Mouse (Mus musculus) adrenal gland, postnatal 25 days (tissue): ENCODE results near the gene Gnmt. TPM values are rescaled to one million over a fixed set of nuclear protein-coding genes. Genes with fewer than 3 reads are reported as not detected.
"Not testable (repeated sequence)": the region's sequence is repeated elsewhere in the genome, so short reads cannot be mapped to it uniquely, and the experiment has no call there.

Source experiments
- DNase-seq: peaks from one replicate; pipeline ENCODE4 v3.0.0; 2021; ENCODE audit warnings: mixed read lengths
- long read RNA-seq: library from polyadenylated mRNA; stranded (forward); transcript quantifications from one replicate; pipeline ENCODE4 v2.0.0, GENCODE M21; 2021
- total RNA-seq: library from RNA; stranded (reverse); gene quantifications from 2 replicates; pipeline ENCODE4 v1.2.3, GENCODE M21; 2021

Gene Gnmt
- total RNA-seq, result 0.61 and 12.4 TPM in 2 replicates
- long read RNA-seq, transcript Gnmt-201 (6 exons, 1,035 nt), result major isoform, 580 of 680 reads
- long read RNA-seq, partial matches to known transcripts, result 48 of 680 reads
- long read RNA-seq, other reads (novel, unspliced or antisense), result 52 of 680 reads

DNA sequence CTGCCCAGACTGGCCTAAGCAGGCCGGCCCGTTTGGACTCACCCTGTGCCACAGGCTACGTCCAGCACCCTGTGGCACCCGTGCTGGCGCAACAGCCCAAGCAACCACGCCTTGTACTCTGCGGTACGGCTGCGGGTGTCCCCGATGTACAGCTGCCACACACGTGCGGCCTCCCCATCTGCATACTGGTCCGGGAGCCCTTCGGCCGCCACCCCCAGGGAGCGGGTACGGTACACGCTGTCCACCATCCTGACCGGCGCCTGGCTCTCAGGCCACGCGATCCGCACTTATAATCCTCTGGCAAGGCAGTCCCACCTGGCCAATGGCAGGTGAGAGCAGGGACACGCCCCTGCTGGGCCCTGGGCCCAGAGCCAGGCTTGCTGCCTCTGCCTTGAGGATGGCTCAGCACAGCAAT lies at the start of gene Gnmt:
Gene Gnmt (minus strand): TSS at position 265 of the 415 bp plus-strand sequence.
- DNase-seq, result no peak

DNA sequence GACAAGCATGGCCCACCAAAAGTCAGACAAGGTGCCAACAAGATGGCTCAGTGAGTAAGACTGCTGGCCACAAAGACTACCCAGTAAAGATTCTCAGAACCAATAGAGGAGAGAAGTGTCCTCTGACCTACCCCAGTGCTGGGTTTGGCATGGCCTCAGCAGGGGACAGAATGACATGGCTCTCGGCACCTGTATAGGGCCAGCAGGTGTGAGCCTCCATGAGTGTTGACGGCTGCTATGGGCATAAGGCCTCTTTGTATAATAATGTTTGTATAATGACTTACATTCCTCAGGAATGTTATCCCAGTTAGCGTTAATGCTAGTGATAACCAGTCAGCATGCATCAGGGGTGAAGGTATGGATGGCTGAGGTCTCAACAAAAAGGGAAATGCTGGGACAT lies 47.1 kb upstream of the Gnmt start:
- DNase-seq, result no peak

DNA sequence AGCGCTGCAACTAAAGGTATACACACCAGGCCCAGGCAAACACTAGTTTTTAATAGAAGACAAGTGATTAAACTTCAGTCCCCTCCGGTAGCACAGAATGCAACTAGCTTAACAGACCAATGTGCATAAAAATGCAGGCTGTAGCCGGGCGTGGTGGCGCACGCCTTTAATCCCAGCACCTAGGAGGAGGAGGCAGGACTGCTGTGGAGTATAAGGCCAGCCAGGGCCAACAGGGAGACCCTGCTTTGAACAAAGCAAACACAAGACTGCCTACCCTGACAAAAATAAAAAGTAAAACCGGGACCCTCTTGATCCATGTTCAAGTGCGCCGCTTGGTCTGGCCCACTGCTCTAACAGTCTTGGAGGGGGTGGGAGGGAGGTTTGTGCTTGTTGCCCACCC lies 46.1 kb upstream of the Gnmt start:
- no peak for DNase-seq

- DNase-seq, result no peak
Observed at GRCm38 (mm10) chr17:46774131-46774472, 45.1 kb upstream of the Gnmt start.

- DNase-seq, result no peak
Observed at GRCm38 (mm10) chr17:46773278-46774130, 44.5 kb upstream of the Gnmt start.

GRCm38 (mm10) chr17:46772404-46773277 lies 43.7 kb upstream of the Gnmt start, which contains the start of gene 2310039H08Rik:
TSS of gene 2310039H08Rik (plus strand) at chr17:46772635.
- DNase-seq, result peak; percentile 83

DNA sequence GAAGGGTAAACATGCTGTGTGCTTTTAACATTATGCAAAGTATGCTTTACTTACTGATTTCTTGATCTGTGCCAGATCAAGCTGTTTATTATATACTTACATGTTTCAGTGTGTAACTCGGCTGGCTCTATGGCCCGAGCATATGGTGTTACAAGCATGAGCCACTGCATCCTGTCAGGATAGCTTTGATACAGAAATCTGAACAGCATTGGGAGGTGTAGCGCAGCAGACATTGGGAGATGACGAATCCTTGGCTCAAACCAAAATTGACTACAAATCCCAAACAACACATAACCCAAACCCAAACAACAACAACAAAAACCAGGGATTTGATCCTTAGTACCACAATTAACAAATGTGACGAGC lies 43.1 kb upstream of the Gnmt start:
- no peak for DNase-seq

GRCm38 (mm10) chr17:46771616-46772015 lies 42.6 kb upstream of the Gnmt start:
- DNase-seq, result no peak

DNA sequence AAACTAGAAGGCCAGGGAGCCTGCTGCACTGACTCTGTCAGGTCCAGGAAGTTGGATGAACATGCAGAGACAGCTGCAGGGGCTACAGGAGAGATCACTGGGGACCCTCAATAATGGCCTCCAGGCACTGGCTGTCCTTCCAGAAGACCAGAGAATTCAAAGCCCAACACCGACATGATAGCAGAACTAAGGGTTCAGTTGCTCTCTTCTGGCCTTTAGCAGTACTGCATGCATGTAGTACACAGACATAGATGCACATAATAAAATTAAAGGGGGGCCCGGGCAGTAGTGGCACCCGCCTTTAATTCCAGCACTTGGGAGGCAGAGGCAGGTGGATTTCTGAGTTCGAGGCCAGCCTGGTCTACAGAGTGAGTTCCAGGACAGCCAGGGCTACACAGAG lies 42.1 kb upstream of the Gnmt start:
- no peak for DNase-seq

DNA sequence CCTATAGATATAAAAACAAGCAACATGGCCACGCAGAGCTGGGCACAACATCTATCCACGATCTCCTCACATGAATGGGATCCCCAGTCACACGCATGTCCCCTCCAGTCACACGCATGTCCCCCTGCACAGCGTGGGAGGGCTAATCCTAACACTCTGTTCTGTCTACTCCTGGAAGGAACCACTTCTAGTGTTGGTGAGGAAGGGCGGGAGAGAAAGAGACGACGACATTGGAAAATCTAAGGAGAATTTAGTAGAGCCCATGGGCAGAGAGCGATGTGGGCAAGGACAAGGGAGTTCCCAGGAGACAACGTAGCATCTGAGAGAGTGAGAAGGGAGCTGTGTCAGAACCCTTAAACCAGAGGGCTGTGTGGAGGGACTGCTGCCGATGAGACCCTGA lies 41.6 kb upstream of the Gnmt start:
- DNase-seq, result no peak

DNA sequence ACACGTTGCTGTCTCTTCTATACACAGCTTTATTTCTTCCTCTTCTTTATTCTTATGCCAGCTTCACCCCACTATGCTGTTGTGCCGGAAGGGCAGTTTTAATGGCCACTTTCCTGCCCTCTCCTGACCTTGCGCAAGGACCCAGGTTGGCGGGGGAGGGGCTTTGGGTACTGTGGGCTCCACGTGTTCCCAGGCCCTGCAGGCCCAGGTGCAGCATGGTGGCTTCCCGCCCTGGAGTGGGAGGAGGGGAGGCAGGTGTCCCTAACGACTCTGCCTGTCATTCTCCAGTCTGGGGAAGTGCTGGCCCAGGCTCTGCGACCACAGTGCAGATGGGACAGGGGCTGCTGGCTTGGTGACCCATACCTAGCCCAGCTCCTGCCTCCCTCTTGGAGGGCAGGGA lies 38.9 kb upstream of the Gnmt start:
- DNase-seq, result no peak

GRCm38 (mm10) chr17:46764916-46765315 lies 35.9 kb upstream of the Gnmt start:
- not testable (repeated sequence) for DNase-seq

DNA sequence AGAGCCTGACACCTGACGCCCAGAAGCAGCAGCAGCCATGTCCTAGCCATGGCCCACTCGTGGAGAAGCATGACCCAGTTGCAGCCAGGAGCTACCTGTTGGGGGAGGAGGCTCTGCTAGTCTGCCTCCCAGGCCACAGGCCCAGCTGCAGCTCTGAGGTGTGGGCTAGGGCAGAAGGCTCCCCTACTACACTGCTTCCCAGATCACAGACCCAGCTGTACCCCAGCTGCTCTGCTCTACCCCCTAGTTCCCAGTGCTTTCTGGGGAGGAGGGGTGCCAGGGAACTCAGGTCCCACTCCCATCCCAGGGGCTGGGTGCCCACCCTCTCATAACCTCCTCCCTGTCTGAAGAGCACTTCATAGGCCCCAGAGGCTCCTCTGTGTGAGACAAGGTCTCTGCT lies 34.6 kb upstream of the Gnmt start, which contains the start of gene Ptcra:
Gene Ptcra (minus strand): TSS at position 169 of the 400 bp plus-strand sequence.
- DNase-seq, result no peak

DNA sequence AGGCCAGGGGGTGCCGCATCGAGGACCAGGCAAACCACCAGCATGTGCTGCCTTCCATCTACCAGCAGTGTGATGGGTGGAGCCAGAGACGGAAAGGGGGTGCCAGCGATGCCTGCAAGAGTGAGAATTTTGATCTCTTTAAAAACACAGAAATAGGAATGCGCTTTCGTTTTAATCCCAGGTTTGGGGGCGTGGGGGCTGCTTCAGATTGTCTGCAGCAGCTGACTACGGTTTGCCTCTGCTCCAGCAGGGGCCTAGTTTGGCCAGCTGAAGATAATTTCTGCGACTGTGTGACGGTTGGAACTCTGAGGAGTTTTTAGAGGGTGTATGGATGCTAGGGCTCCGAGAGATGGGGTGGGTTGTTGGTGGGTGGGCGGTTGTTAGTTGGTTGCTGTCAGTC lies 29.8 kb upstream of the Gnmt start:
- DNase-seq, result no peak

DNA sequence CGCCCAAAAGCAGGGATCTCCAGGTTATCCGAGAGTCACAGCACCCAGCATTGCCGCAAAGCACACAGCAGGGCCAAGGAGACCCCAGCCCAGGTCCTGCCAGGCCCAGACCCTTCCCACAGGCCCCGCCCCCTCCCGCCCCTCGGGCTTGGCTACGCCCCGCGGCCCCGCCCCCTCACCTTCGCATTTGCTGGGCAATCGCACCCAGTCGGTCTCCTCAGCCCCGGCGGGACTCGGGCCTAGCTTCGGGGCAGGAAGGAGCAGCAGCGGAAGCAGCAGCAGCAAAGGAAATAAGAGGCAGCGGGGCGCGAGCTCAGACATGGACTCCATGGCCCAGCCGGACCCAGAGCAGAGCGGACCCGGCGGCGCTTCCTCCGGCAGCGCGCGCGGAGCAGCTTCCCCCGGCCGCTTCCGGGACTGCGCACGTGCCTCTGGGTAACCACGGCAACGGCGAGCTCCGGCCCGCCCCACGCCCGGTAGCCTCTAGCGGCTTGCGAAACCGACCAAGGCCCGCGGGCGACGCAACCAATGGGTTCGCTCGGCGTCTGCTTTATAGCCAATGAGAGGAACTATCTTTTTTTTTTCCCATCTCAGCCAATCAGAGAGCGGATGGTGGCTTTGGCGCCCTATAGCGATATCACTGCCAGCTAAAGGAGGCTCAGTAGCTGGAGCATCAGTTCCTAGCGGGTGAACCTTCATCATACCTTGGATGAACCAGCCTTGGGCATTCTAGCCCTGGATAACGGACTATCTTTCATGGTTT lies 23.0 kb upstream of the Gnmt start, which contains the start of gene Cnpy3:
Gene Cnpy3 (minus strand): TSS at position 421 of the 763 bp plus-strand sequence.
- DNase-seq, result peak; percentile 97

DNA sequence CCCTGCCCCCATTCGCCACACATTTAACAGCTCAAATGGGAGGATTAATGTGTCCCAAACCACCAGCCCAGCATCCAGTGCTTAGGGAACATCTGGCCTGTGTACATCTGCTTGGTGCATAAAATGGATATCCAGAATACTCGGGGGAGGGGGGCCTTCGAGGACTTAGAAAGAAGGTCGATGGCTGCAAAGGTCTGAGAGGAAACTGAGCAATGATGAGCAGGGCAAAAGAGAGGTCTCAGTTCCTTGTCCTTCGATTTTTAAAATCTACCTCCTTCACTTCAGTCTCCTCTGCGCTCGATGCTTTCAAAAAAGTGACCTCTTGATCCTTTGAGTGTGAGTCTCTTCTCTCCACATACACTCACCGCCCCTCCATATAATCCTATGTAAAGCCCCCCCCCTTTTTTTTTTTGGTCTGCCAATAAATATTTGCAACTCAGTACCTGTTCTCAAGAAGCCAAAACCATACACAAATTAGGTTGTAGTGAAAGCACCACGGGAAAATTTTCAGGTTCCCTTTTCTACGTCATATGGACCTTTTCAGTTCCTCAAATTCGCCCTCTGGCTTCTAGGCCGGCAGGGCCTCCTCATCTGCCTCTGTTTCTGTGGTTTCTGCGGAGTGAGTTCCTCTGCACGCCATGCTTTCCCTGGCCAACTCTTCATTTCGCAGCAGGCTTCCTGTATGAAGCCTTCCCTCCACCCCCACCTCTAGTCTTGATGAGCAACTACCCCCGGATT lies 22.3 kb upstream of the Gnmt start:
- DNase-seq, result no peak

DNA sequence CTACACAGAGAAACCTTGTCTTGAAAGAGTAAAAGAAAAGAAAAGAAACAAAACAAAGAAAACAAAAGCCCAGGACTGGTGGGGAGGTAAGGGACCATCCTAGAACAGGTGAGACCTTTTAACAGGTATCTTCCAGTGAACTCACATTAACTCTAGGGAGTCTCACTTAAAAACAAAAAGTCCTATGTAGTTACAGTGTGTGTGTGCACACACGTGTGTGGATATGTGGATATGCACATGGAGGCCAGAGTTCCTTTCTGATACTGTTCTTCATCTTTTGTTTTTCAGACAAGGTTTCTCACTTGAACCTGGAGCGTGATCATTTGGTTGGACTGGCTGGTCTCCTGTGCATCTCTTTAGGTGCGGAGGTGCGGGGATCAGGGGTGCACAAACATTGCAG lies 21.6 kb upstream of the Gnmt start:
- no peak for DNase-seq

GRCm38 (mm10) chr17:46749282-46749681 lies 20.3 kb upstream of the Gnmt start:
- DNase-seq, result no peak

DNA sequence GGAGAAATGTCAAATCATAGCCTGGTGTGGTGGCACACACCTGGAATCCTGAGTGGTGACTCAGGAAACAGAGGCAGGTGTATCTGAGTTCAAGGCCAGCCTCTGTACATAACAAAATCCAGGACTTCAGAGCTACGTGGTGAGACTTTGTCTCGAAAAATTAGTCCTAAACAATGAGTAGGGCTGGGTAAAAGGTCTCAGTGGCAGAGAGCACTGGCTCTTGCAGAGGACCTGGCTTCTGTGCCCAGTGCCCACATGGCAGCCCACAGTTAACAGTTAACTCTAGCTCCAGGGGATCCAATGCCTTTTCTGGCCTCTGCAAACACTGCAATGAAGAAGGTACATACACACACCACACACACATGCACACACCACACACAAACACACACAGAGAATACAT lies 18.8 kb upstream of the Gnmt start:
- no peak for DNase-seq

DNA sequence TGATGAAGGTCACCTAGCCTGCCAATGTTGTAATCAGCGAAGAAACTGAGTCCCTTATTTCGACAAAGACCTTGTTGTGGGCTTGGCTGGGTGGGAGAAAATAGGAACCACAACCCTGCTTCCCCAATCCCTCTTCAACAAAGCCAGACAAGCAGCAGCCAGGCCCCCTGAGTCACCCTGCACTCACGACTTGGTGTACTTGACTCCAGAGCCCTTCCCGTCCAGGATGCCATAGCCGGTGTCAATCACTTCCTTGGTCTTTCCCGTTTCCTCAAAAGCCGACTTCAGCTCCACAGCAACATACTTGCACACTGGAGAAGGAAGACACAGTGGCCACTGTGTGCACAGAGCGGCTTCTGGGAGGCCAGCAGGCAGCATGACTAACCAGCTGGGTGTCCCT lies 18.3 kb upstream of the Gnmt start:
- DNase-seq, result no peak

GRCm38 (mm10) chr17:46745506-46745905 lies 16.5 kb upstream of the Gnmt start:
- no peak for DNase-seq
